Mouse (Mus musculus) E14TG2a.4 (cell line): ENCODE results near the gene Wdsub1.
"Not testable (repeated sequence)": the region's sequence is repeated elsewhere in the genome, so short reads cannot be mapped to it uniquely, and the experiment has no call there.

ENCODE experiments used
- H3K27me3 ChIP-seq: 2 replicates; pipeline ENCODE4 v1.6.1; 2014; ENCODE audit warnings: low read length, control low read depth; ENCODE audit not compliant: insufficient read depth
- H3K36me3 ChIP-seq: 2 replicates; pipeline ENCODE4 v1.6.1; 2014; ENCODE audit warnings: low read length, control low read depth; ENCODE audit not compliant: insufficient read depth
- H3K4me1 ChIP-seq: replicated peaks from 2 replicates; pipeline ENCODE4 v1.6.1; 2014; ENCODE audit warnings: low read depth, low read length, control low read depth
- H3K4me3 ChIP-seq: replicated peaks from 2 replicates; pipeline ENCODE4 v1.5.1; 2014; ENCODE audit warnings: mild to moderate bottlenecking, low read length
- H3K9me3 ChIP-seq: 2 replicates; pipeline ENCODE4 v1.6.1; 2014; ENCODE audit warnings: low read length, control low read depth
- CTCF ChIP-seq: conservative IDR thresholded peaks from 2 replicates; pipeline ENCODE4 v1.5.1; 2014; ENCODE audit warnings: low read length
- NANOG ChIP-seq: IDR thresholded peaks from 2 replicates; pipeline ENCODE4 v1.6.1; 2014; ENCODE audit warnings: borderline replicate concordance, low read length, mixed read lengths
- POU5F1 ChIP-seq: IDR thresholded peaks from 2 replicates; pipeline ENCODE4 v1.6.1; 2014; ENCODE audit warnings: low read length, borderline replicate concordance

Gene Wdsub1

DNA sequence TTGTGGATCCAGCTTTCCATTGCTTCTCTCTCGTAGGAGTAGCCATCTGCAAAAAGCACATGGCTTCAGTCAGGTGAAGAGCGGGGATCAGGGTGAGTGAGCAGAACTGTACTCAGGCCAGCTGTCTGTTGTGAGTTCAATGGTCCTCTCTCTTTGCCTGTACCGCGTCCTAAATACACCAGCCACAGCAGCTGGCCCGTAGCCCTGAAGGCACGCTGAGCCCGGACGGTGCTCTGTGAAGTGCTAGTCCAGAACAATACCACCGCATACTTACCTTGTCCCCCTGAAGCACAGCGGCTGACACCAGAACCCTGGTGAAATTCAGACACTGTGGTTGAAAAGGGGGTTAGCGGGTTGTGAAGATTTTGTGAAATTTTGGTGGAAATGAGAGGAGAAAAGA is 29.5 kb downstream of the Wdsub1 start:
- TF ChIP-seq CTCF = no peak
- no peaks in the 10 kb centered on the region for H3K9me3 ChIP-seq

GRCm38 (mm10) chr2:59851885-59852284 is 30.5 kb downstream of the Wdsub1 start:
- not testable (repeated sequence) for H3K27me3 ChIP-seq, H3K9me3 ChIP-seq, H3K4me3 ChIP-seq, H3K4me1 ChIP-seq
- peaks cover 19% of the 10 kb centered on the region for H3K36me3 ChIP-seq

More for the DNA sequence above, 29.5 kb downstream of the Wdsub1 start:
- Histone ChIP-seq H3K36me3 (peaks cover 27% of the 10 kb centered on the region), H3K4me1 (peaks cover 9% of the 10 kb centered on the region; the same call in 1 of the 2 replicates), H3K4me3 (no peak overlapping the region), H3K27me3 (no peaks in the 10 kb centered on the region)

GRCm38 (mm10) chr2:59843848-59844247 is 38.5 kb downstream of the Wdsub1 start:
- peaks cover 51% of the 10 kb centered on the region for H3K4me1 ChIP-seq
- no peak for TF ChIP-seq NANOG
- TF ChIP-seq CTCF = no peak
- TF ChIP-seq POU5F1 = no peak

GRCm38 (mm10) chr2:59843156-59843555 is 39.2 kb downstream of the Wdsub1 start:
- Histone ChIP-seq H3K9me3 (no peaks in the 10 kb centered on the region), H3K4me1 (peaks cover 51% of the 10 kb centered on the region), H3K4me3 (peak overlapping the region; percentile 61), H3K36me3 (peaks cover 82% of the 10 kb centered on the region), H3K27me3 (no peaks in the 10 kb centered on the region)
- TF ChIP-seq NANOG (no peak), POU5F1 (no peak), CTCF (no peak)

More at GRCm38 (mm10) chr2:59843848-59844247, 38.5 kb downstream of the Wdsub1 start:
- H3K4me3 ChIP-seq = peak overlapping the region; percentile 61
- H3K27me3 ChIP-seq = no peaks in the 10 kb centered on the region
- no peaks in the 10 kb centered on the region for H3K9me3 ChIP-seq
- peaks cover 75% of the 10 kb centered on the region for H3K36me3 ChIP-seq

DNA sequence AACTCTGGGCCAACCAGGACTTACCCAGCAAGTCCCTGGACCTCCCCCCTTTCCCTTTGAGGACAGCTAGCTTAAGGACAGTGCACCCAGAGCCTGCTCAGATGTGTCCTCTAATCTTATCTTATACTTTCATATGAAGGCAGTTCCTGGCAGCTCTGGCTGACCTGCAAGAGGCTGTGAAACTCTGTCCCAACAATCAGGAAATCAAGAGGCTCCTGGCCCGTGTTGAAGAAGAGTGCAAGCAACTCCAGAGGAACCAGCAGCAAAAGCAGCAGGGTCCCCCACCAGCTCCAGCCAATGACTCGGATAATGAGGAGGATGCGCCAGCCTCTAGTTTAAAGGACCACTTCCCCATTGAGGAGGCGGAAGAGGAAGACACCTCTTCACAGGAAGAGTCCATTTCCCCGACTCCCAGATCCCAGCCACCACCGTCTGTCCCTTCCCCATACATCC is 39.8 kb downstream of the Wdsub1 start:
- Histone ChIP-seq H3K27me3 (no peaks in the 10 kb centered on the region), H3K9me3 (no peaks in the 10 kb centered on the region), H3K36me3 (peaks cover 87% of the 10 kb centered on the region), H3K4me3 (peak overlapping the region; percentile 61), H3K4me1 (peaks cover 51% of the 10 kb centered on the region)
- TF ChIP-seq CTCF (no peak), POU5F1 (no peak)

GRCm38 (mm10) chr2:59841944-59842343 is 40.4 kb downstream of the Wdsub1 start:
- Histone ChIP-seq H3K9me3 (no peaks in the 10 kb centered on the region), H3K36me3 (peaks cover 94% of the 10 kb centered on the region), H3K4me3 (peak overlapping the region; percentile 45), H3K4me1 (peaks cover 51% of the 10 kb centered on the region), H3K27me3 (no peaks in the 10 kb centered on the region)
- TF ChIP-seq POU5F1 (no peak), NANOG (no peak)

GRCm38 (mm10) chr2:59841189-59841939 is 41.0 kb downstream of the Wdsub1 start:
- no peak for TF ChIP-seq NANOG
- no peak for TF ChIP-seq CTCF
- no peak for TF ChIP-seq POU5F1
- no peaks in the 10 kb centered on the region for H3K9me3 ChIP-seq

GRCm38 (mm10) chr2:59840191-59840590 is 42.2 kb downstream of the Wdsub1 start:
- Histone ChIP-seq H3K4me3 (no peak overlapping the region), H3K9me3 (no peaks in the 10 kb centered on the region), H3K4me1 (peaks cover 44% of the 10 kb centered on the region), H3K27me3 (no peaks in the 10 kb centered on the region), H3K36me3 (peaks cover 96% of the 10 kb centered on the region)
- no peak for TF ChIP-seq POU5F1
- no peak for TF ChIP-seq NANOG
- TF ChIP-seq CTCF = no peak

More at GRCm38 (mm10) chr2:59841189-59841939, 41.0 kb downstream of the Wdsub1 start:
- H3K4me1 ChIP-seq = peaks cover 47% of the 10 kb centered on the region
- peak overlapping the region; percentile 45 for H3K4me3 ChIP-seq
- peaks cover 96% of the 10 kb centered on the region for H3K36me3 ChIP-seq
- H3K27me3 ChIP-seq = no peaks in the 10 kb centered on the region

GRCm38 (mm10) chr2:59839755-59840154 is 42.6 kb downstream of the Wdsub1 start:
- TF ChIP-seq POU5F1 (no peak), NANOG (no peak), CTCF (no peak)
- H3K9me3 ChIP-seq = no peaks in the 10 kb centered on the region
- H3K27me3 ChIP-seq = no peaks in the 10 kb centered on the region
- H3K4me1 ChIP-seq = peaks cover 44% of the 10 kb centered on the region
- H3K36me3 ChIP-seq = peaks cover 96% of the 10 kb centered on the region
- no peak overlapping the region for H3K4me3 ChIP-seq
